Mouse (Mus musculus) bone marrow macrophage, adult 2 months (primary cell): ENCODE results near the gene Grn. TPM values are rescaled to one million over a fixed set of nuclear protein-coding genes. Genes with fewer than 3 reads are reported as not detected.

ENCODE experiments used
- H3K27ac ChIP-seq: 2 replicates; pipeline ENCODE4 v1.5.1; 2012; ENCODE audit warnings: low read depth, low read length; ENCODE audit not compliant: insufficient read depth
- H3K4me1 ChIP-seq: 2 replicates; pipeline ENCODE4 v1.6.1; 2012; ENCODE audit warnings: low read length; ENCODE audit not compliant: control insufficient read depth, insufficient read depth
- H3K4me3 ChIP-seq: 2 replicates; pipeline ENCODE4 v1.5.1; 2012; ENCODE audit warnings: mild to moderate bottlenecking, low read length, moderate library complexity; ENCODE audit not compliant: insufficient read depth
- CTCF ChIP-seq: IDR thresholded peaks from 2 replicates; pipeline ENCODE4 v1.5.1; 2012; ENCODE audit warnings: low read depth, mild to moderate bottlenecking, low read length, moderate library complexity
- POLR2A ChIP-seq: IDR thresholded peaks from 2 replicates; pipeline ENCODE4 v1.6.1; 2012; ENCODE audit warnings: mild to moderate bottlenecking, low read depth, low read length, borderline replicate concordance
- polyA plus RNA-seq: library from polyadenylated mRNA; stranded (reverse); fragments of >200 nt; gene quantifications from 2 replicates; pipeline ENCODE4 v1.2.4, GENCODE M21; 2012; ENCODE audit not compliant: missing spikeins, insufficient read depth, insufficient read length

Grn gene
- polyA plus RNA-seq, 1 experiment: 2,101 TPM

- TF ChIP-seq POLR2A: no peak
- TF ChIP-seq CTCF: no peak
- 0 out of 2 replicates have a peak, but pooled peaks cover under 1% of the 10 kb centered on the region for H3K4me1 ChIP-seq
- H3K4me3 ChIP-seq: no peak overlapping the region
- no peak overlapping the region for H3K27ac ChIP-seq
Measured at GRCm38 (mm10) chr11:102475027-102475426, 44.9 kb downstream of the Grn start.

GRCm38 (mm10) chr11:102478671-102479070, 48.6 kb downstream of the Grn start:
- TF ChIP-seq CTCF (no peak), POLR2A (no peak)
- Histone ChIP-seq H3K4me1 (no peaks in the 10 kb centered on the region), H3K4me3 (no peak overlapping the region), H3K27ac (no peak overlapping the region)

GRCm38 (mm10) chr11:102479581-102479980, 49.5 kb downstream of the Grn start:
- no peaks in the 10 kb centered on the region for H3K4me1 ChIP-seq
- no peak overlapping the region for H3K27ac ChIP-seq
- no peak for TF ChIP-seq POLR2A
- TF ChIP-seq CTCF: no peak
- H3K4me3 ChIP-seq: no peak overlapping the region

GRCm38 (mm10) chr11:102480111-102480510, 50.0 kb downstream of the Grn start:
- Histone ChIP-seq H3K4me1 (no peaks in the 10 kb centered on the region), H3K4me3 (no peak overlapping the region), H3K27ac (no peak overlapping the region)
- TF ChIP-seq CTCF: no peak
- no peak for TF ChIP-seq POLR2A

GRCm38 (mm10) chr11:102480897-102481296, 50.8 kb downstream of the Grn start:
- no peak for TF ChIP-seq POLR2A
- no peak for TF ChIP-seq CTCF
- Histone ChIP-seq H3K4me1 (no peaks in the 10 kb centered on the region), H3K27ac (no peak overlapping the region), H3K4me3 (no peak overlapping the region)

GRCm38 (mm10) chr11:102481779-102482178, 51.7 kb downstream of the Grn start:
- Histone ChIP-seq H3K4me3 (no peak overlapping the region), H3K27ac (no peak overlapping the region), H3K4me1 (no peaks in the 10 kb centered on the region)
- TF ChIP-seq POLR2A: no peak

Other genes starting within 250 kb of the Grn start
- 43.3 and 47.7 TPM in 2 replicates for gene Lsm12, start 245.0 kb upstream of the Grn start, polyA plus RNA-seq
- 20.1 and 28.3 TPM in 2 replicates for gene G6pc3, start 240.7 kb upstream of the Grn start, polyA plus RNA-seq
- 96.3 and 116 TPM in 2 replicates for gene Hdac5, start 200.1 kb upstream of the Grn start, polyA plus RNA-seq
- 6.3 and 7.2 TPM in 2 replicates for gene BC030867, start 181.4 kb upstream of the Grn start, polyA plus RNA-seq
- not detected in 2 replicates for gene Asb16, start 161.6 kb upstream of the Grn start, polyA plus RNA-seq
- 50.6 and 62.2 TPM in 2 replicates for gene Tmub2, start 145.4 kb upstream of the Grn start, polyA plus RNA-seq
- 32.9 and 39.8 TPM in 2 replicates for gene Atxn7l3, start 133.7 kb upstream of the Grn start, polyA plus RNA-seq
- 59.0 and 59.7 TPM in 2 replicates for gene Ubtf, start 110.6 kb upstream of the Grn start, polyA plus RNA-seq
- not detected in 2 replicates for gene Slc4a1, start 64.1 kb upstream of the Grn start, polyA plus RNA-seq
- not detected in 2 replicates for gene Rundc3a, start 36.9 kb upstream of the Grn start, polyA plus RNA-seq
- 133 and 173 TPM in 2 replicates for gene Slc25a39, start 22.4 kb upstream of the Grn start, polyA plus RNA-seq
- gene Fam171a2, start 17.4 kb downstream of the Grn start, polyA plus RNA-seq: not detected in 2 replicates
- 2.3 and 2.5 TPM in 2 replicates for gene Itga2b, start 39.8 kb downstream of the Grn start, polyA plus RNA-seq
- 26.8 and 28.4 TPM in 2 replicates for gene Gpatch8, start 126.1 kb downstream of the Grn start, polyA plus RNA-seq
- gene Gm11627, start 149.1 kb downstream of the Grn start, polyA plus RNA-seq: not detected in 2 replicates
- gene Fzd2, start 174.1 kb downstream of the Grn start, polyA plus RNA-seq: 0.21 TPM in 1 of 2 replicates, not detected in the other
- not detected in 2 replicates for gene Meioc, start 233.4 kb downstream of the Grn start, polyA plus RNA-seq